Mouse (Mus musculus) adrenal gland, postnatal 10 days (tissue): ENCODE measurements at regions not wholly inside any gene's neighbourhood (a gene's known extent, or its start where the extent isn't known, plus 50 kb on each side); places are given as distances from the start of the nearest gene placed in this dataset.

Experiments
- DNase-seq: peaks from one replicate; pipeline ENCODE4 v3.0.0; 2021; ENCODE audit warnings: mixed read lengths

DNA sequence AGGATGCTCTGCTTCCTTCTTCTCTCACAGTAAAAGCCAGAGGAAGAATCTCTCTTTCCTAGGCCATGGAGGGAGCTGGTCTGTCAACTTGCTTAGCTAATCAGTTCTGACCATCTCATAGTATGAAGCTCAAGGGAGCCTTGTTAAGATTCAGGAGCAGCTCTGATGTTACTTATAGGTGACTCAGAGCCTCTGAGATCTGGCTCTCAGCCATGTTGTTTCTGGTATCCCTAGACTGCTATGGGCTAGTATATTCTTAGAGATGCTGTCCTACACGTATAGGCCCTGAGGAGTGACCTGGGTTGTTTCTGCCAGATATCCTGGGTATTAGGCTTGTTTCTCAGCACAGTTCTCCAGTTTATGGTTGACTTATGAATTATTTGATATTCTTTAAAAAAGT, 160.9 kb downstream of the 4930564D02Rik start:
- DNase-seq, result no peak

DNA sequence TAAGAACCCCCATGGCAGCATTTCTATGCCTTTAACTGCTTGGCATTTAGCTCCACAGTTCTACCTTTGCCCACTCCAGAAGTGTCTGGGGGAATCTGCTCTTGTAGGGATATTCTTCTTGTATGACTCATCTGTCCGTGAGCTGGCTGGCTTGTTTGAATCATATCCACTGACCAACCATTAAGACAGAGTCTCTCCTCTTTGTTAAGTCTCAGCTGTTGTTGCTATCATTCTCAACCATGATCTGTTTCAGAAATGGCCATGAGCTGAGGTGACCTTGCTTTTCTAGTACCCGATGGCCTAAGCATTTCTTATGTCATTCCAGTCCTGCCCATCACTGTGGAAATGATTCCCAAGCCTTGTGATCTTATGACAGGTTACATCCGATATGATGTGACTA, 161.8 kb downstream of the 4930564D02Rik start:
- no peak for DNase-seq

DNA sequence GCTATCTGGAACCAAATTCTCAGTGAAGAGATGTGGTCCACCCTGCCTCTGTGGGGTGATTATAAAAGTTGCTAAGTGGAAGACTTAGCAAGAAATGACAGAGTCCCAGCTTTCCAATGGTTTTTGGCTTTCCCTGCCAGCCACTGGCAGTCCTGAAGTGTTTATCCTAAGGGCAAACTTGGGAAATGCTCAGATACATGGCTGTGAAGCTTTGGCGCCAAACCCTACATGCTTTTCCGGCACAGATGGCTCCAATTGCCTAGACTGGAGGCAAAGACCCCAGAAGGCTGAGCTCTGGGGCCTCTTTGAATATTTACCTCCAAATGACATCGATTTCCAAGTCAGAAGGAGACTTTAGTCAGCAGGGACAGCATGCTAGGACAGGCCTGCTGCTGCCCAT, 174.4 kb downstream of the 4930564D02Rik start:
- no peak for DNase-seq

DNA sequence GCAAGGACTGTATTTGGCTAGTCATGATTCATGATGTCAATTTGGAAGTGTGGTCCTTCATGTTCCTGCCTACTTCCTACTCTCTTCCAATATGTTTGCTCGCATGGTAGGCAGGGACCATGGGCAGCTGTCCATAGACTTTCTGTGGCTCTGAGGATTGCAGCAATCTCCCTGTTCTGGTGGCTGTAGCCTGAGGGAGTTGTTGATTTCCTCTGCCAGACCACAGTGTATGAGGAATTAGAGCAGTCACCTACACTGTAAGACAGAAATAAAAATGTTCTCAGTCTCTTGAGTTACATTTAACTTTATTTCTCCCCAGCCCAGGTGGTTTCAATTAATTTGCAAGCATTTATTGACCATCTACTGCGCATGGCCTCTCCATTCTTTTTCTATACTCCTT, 190.5 kb downstream of the 4930564D02Rik start:
- DNase-seq, result no peak

DNA sequence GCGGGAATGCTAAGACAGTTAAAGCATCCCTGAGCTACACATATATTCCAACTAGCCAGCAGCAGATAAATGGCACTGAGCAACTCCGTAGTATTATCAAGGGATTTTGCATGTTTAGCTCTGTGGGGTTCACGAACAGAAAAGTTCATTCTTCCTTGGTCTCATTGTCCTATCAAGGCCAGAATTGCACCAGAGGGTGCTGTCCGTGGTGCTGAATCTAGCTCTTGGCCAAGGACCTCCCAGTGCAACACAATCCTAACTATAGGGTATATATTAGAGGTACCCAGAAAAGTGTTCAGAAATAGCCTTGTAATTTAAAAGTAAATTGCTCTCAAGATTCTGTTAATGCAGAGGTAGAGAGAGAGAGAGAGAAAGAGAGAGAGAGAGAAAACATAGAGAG, 176.9 kb upstream of the Kcnd3 start:
- peak; percentile 81 for DNase-seq

DNA sequence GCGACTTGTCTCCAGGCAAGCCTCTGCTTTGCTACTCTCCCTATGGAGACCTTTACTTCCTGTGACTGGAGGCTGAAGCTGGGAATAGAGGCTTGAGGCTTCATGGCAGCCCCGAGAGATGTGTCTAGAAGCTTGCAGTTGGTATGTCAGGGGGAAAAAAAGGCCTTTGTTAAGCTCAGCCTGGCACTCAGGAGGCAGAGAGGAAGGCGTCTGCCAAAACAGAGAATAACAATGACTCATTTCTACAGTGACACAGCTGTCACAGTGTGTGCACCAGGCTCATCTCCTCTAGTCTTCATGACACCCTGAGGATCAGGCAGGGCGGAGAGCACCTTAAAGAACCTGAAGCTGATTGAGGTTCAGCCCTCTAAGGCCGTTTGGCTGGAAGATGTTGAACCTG, 171.2 kb upstream of the Kcnd3 start:
- no peak for DNase-seq

DNA sequence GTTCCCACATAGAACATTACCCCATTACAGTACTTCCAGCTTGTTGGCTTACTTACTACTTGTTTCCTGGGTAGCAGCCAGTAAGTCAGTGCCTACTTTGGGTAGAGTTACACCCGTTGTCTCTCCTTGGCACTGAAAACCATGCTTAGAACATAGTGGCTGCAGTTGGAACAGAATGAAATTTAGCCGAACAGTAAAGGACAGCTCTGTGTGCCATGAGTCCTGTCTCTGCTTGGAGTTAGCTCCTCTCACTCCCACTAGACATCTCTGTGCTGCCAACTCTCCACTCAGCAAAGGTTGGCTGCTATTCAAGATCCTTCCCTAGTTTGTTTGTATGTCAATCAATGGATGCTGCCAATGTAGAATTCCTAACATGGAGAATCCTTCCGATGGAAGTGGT, 170.4 kb upstream of the Kcnd3 start:
- no peak for DNase-seq

DNA sequence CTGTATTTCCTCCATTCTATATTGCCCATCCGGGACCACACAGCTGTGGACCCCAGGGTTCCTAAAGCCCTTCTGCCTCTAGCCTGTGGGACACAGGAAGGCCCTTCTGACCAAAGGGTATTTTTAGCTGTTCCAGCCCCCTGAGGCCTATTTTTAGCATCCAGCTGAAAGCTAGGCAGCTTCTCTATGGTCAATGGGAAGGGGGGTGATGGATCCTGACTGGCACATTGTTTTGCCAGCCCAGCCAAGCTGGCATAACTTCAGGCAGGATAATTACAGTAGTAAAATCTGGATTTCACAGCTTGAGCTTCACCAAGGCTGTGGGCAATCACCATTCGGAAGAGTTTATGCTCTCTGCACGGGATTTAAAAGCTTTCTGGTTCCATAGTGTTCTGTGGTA, 153.9 kb upstream of the Kcnd3 start:
- DNase-seq, result no peak

DNA sequence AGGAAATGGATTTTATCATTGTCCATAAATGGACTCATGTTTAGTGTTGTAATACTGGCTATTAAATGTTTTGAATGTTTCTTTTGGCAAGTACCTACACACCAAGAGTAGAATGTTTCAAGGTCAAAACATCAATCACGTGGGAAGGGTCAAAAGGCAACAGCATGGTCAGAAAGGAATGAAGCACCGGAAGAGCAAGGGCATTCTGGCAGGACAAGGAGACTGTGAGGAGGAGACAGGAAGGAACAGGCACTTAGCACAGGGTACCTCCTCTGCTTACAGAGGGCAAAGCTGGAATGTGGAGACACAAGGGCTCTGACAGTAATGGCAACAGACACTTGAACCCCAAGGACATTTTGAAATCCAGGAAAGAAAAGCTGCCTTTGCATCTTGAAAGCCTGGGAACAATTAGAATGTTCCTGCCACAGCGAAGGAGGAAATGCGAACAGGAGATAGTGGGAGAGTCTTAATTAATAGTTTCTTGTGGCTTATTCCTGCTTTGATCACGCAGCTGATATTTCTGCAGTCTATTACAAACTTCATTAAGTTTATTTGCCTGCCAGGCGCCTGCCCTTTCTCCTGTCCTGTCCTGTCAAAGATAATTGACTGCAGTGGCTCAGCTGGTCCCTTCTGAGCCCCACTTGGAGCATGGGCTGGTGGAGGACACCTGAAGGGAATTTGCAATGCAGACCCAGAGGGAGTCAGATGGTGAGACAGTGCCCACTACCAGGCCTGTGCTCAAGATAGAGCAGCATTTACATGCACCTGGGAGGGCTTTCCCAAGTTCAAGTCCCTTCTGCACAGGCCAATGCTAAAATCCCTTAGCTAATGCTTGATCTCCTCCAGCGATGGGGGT, 151.2 kb upstream of the Kcnd3 start:
- DNase-seq, result no peak

DNA sequence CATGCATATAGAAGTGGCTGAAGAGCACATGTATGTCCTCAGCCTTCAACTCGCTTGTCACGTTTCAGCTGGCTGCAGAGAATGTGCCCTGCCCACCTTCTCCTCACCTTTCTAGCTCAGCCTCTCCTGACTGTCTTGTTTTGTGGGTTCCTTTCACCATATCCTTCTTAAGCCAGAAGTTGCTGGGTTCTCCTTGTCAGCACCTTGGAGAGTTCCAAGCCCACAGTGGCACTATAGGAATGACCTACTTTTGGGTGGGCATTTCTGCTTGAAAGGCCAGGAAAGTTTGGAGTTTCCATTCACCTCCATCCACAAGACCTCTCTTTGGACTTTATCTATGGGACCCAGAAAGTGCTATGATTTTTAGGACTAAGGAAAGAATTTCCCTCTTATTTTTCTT, 144.5 kb upstream of the Kcnd3 start:
- peak; percentile 36 for DNase-seq

DNA sequence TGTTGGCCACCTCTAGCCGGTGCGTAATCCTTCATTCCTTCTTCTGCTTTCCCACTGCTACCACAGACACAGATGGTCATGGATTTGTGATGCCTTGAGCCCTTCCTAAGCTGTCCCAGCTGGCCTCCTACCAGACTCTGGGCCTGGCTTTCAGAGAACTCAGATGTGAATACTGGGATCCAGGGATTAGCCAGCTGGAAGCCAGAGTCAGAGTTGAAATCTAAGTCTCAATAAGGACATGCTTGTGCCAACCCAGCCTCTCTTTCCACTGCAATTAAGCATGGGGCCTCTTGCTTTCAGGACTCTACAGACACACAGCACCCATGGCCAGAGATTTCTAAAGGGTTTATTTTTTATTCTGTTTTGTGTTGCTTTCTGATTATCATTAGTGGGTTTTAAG, 143.1 kb upstream of the Kcnd3 start:
- no peak for DNase-seq

DNA sequence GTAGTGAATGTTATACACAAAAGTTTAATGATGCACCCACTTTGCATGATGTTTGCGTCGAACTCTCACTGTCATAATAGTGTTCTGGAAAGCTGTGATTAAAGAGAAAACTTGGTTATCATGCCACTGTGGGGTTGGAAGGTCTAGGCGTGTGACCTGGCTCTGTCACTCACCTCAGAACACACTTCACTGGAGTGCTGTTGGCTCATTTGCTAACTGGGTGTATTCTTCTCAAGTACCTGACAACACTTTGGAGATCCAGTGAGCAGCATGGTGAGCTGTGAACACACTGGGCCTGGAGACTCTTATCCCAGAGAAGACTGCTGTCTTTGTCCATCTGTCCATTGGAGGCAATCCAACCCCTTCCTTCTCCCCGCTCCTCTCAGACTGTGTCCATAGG, 98.9 kb upstream of the Kcnd3 start:
- DNase-seq, result no peak

DNA sequence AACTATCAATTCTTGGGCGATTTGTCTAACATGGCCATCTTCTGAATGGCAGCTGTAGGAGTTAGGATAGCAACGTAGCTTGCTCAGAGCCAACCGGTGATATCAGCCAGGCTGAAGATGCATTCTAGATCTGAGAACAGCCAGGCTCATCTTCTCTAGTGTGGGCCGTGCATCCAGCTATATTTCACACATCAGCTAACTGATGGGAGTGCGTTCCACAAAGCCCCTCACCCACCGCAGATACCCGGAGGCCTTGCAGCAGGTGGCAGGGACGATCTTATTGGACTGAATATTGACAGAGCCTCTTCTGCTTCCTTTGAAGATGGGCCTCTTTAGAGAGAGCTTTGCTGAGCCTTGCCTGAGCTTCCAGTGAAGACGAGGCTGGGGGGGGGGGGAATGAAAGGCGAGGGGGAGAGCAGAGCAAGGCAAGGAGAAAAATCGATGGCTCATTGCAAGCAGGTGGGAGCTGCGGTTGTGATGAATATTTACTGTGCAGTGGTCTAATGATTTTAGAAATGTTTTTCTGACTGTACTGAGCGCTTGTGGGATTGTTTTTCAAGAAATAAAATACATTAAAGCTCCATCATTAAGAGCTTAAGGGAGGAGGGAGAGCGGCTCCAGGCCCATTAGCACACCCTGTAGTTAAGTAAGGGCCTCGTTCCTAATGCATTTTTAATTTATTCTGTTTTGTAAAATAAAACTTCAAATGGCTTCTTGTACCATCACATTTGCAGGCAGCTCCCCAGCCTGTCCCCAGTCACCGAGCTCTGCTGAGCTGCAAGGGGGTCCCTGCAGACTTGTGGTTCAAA, 97.8 kb upstream of the Kcnd3 start:
- no peak for DNase-seq

DNA sequence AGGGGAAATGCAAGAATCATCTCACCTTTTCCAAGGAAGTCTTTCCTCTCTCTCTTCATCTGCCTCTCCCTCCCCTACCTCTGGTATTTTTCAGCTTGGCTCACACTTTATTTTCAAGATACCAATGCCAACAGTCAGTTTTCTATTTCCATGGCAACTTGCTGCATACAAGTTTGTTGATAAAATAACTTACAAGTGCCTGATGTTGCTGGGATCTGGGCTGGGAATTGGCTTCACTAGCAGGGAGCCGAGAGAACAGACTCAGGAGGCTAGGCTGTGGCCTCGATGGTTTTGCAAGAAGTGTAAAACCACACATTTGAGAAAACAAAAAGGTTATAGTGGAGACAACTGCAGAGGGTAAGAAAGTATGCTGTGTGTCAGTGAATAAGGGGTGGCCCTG, 94.6 kb upstream of the Kcnd3 start:
- DNase-seq, result no peak

DNA sequence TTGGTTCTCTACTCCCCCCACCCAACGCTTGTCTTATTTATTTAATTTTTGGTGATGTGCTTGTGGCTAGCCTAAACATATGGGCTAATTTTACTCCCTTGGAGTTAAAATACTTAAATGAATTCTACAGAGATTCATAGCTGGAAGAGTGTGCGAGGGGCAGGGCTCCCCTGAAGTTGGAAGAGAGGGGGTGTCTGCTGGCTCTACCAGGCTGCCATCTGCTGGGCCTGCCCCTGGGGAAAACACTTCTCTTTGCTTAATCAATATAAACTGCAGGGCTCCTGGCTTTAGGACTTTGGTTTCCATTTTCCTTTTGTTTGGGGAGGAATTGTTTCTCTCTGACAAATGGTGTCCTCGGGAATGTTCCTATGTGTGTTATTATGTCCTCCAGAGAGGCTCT, 92.5 kb upstream of the Kcnd3 start:
- DNase-seq, result no peak

DNA sequence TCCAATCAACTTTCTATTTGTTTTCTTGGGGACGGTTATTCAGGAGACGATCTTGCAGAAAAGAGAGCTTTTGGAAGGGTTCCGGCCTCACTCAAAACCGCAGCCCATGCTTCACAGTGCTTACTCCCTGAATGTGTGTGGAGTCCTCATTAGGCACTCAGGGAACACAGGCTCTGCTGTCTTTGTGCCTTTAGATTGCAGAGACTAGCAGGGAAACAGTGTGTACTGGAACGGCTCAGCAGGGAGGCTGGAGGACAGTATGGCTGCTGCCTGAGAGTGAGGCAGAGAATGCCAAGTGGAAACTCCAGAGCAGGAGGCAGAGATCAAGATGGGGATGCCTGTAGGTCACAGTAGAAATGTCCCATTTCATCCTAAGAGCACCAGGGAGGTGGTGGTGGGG, 87.4 kb upstream of the Kcnd3 start:
- no peak for DNase-seq

DNA sequence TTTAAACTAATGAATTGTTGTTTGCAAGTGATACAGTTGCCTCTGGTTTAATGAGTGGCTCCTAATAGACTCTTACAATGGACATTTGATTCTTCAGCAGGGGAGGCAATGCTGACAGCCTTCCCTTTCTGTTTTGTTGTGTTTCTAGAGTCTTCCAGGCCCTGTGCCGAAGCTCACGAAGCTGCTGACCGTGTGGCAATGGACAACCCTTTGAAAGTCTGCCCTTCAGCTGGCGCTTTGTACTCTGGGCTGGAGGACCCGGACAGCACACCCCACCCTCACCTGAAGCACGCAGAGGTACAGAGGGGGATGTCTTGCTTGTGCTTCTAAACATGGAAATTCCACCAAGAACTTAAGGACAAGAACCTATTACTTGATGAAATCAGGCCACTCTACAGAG, 85.3 kb upstream of the Kcnd3 start:
- DNase-seq, result no peak

DNA sequence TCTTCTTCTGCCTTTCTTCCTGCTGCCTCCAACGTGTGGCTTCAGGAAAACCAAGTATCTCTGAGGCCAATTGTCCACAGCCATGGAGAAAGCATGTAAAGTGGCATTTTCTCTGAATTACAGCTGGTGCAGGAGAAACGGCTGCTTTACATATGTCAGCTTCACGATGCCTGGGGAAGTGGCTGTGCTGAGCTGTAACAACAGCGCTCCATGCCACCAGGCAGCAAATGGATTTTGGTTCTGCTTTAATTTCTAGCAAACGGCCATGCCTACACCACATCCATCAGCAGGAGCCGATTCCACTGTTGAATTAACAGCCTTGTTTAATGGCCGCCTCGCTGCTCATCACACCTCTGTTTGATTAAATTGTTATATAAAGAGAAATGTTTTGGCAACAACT, 84.2 kb upstream of the Kcnd3 start:
- no peak for DNase-seq

DNA sequence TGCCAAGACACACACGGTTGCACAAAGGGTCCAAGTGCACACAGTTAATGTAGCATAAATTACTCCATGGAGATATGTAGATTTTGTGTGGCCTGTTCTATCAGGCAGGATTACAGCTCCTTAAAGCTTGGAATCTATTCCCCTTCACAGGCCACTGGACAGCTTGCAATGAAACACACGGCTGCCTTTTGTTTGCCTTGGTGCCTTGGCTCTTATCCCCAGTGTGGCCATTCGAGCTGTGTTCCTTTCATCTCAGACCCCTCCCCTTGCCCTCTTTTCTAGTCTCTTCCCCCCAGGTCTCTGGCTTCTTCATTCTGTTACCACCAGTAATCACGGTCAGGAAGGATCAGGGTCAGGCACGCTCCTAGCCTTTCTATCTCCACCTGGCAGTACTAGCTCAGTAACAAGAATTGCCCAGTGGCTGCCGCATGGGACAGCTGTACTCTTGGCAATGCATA, 79.7 kb upstream of the Kcnd3 start:
- DNase-seq, result no peak

DNA sequence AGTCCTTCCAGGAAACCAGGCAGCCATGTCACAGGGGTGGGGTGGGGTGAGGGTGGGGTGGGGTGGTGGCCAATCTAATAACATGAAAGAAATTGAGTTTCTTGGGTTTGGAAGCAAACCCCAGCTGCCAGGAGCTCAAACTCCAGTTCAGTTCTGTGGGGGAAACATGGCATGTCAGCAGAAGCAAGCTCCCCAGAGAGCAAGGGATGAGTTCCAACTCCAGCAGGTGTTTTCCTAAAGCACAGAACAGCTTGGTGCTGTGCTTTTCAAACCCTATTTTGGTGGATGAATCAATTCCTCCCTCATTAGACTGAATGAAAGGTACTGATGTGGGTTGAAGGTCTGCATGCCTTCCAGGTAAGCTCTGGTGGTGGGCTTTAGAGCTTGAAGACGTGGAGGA, 77.8 kb upstream of the Kcnd3 start:
- no peak for DNase-seq

DNA sequence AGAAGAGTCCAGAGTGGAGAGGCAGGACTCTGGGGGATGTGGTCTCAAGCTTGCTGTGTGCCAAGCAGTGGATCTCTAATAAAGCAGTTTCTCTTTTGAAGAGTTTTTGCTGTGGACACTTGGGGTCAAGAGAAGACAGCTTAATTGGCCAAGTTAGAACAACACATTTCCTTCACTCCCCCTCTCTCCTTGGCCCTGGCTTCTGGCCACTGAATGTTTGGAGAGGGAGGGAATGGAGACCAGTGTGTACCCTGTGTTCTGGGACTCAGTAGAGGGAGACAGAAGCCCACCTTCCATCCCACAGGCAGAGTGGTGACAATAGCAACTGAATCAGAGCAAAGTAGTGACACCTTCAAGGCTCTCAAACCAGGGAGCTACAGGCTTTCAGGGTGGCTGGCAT, 77.3 kb upstream of the Kcnd3 start:
- DNase-seq, result no peak

DNA sequence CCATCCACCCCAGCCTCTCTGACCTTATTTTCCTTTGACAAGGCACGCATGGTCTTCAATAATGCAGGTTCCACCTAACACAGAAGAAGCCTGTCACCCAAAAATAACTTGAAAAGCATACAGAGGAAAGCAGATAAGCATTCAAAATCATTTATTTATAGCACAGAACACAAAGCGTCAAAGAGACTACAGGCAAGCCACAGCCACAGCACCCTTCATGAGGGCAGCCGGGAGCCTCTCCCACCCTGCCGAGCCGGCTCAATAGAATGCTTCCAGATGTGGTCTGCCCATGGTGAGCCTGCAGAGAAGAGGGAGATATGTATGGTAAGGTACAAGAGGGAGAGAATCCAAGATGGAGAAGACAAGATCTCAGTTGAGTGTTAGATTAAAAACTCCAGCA, 76.7 kb upstream of the Kcnd3 start:
- no peak for DNase-seq

DNA sequence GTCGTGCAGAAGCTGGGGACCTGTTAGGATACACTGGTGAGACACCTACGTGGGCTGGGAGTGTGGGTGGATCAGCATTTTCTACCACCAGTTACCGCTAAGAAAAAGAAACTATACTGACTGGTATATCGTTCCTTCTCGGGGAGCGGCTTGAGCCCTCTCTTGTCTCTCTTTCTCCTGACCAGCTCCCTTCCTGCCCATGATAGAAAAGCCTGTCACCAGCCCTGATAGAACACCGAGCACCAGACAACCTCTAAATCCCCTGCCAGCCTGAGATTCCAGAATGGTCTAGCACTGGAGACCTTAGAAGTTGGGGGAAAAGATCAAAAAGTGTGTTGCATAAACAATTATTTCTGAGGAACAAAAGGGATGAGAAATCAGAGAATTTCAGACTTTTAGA, 76.3 kb upstream of the Kcnd3 start:
- no peak for DNase-seq

DNA sequence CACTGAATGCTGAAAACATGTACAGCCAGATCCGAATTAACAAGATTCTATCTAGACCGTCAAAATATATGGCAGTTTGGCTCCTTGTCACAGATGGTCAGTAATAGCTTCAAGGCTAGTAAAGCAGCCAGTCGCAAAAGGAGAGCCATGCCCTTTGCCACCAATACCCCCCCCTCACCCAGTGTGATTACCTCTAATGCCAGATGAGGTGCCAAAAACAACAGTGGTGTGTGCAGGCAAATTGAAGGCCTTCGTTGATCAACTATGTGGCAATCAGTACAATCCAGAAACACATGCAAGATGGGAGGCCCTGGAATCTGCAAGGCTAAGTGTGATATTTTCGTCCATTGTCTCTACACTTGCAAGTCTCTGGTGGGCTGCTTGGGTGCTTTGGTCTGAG, 75.8 kb upstream of the Kcnd3 start:
- no peak for DNase-seq
